Mouse (Mus musculus) liver (tissue): Measurements from ENCODE around the gene Zscan21.

ENCODE experiments used
- DNase-seq: peaks from one replicate; pipeline ENCODE4 v3.0.0-alpha.2; 2020; ENCODE audit warnings: mixed read lengths

Gene Zscan21

DNA sequence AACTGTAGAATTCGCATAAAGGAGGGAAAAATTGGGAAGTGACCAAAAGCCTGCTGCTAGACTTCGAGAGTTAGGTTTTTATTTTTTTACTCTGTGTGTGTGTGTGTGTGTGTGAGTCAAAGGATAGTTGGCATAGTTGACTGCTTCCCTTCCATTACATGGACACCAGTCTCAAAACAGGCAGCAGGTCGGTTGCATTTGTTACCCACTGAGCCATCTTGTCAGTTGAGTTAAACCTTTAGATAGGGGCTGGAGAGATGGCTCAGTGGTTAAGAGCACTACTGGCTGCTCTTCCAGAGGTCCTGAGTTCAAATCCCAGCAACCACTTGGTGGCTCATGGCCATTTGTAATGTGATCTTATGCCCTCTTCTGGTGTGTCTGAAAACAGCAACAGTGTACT is 1.3 kb downstream of the Zscan21 start:
- no peak for DNase-seq

GRCm38 (mm10) chr5:138132425-138133064 is 15.8 kb downstream of the Zscan21 start:
- no peak for DNase-seq

DNA sequence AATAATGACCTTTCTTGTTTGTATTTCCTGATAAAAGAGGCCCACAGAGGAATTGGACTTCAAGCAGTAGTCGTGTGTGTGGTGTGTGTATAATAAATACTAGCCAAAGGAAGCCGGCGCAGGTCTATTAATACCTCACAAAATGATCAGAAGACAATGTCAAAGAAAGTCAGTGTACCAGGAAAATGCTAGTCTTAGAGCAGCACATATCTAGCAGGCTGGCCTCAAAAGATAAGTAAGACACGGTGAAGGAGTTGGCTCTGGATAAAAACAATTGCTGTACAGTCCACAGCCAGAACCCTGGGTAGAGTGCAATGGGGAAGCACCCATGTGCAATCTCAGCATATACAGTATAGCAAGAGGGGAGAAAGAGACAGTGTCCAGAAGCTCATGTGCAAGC is 20.6 kb downstream of the Zscan21 start:
- DNase-seq, result no peak

- DNase-seq, result peak; percentile 19
Measured at GRCm38 (mm10) chr5:138137935-138138549, 21.3 kb downstream of the Zscan21 start.

DNA sequence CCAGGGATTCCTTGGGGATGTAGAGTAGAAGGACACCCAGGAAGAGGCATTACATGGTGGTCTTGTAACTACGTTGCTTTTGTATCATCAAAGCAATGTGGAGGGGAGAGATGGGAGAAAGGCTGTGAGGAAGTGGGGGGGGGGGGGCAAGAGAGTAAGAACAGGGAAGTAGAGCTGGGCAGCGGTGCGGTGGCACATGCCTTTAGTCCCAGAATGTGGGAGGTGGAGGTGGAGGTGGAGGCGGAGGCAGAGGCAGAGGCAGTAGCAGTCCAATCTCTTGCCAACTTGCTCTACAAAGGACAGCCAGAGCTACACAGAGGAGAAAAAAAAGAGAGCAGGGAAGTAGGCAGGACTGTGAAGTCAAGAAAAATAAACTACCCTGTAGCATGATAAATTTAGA is 21.9 kb downstream of the Zscan21 start:
- no peak for DNase-seq

- no peak for DNase-seq
Measured at GRCm38 (mm10) chr5:138154390-138154789, 37.7 kb downstream of the Zscan21 start.

DNA sequence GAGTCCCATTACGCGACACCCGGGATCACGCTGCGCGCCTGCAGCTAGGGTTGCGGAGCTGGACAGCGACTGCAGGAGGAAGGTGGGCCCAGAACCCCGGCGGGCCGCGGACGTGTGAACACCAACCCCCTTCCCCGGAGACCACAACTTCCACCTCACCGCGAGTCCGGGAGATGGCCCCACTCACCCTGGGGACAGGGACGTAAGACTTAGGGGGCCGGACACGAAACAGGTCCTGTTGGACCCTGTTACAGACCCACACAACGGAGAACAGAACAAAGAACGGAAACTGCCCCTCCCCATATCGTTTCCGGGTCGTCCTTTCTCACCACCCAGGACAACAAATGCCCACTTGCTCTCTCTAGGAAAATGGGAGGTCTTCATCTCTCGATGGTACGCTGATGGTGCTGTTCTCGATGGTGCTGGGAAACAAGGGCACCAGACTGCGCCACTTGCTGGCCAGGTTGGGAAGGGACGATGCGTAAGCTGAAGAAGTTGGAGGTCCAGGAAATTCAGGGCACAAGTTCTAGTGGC is 38.8 kb downstream of the Zscan21 start, which contains the start of gene Zfp113:
Gene Zfp113, minus strand, starts transcription at position 302 of the 534 bp plus-strand sequence.
- peak; percentile 86 for DNase-seq

DNA sequence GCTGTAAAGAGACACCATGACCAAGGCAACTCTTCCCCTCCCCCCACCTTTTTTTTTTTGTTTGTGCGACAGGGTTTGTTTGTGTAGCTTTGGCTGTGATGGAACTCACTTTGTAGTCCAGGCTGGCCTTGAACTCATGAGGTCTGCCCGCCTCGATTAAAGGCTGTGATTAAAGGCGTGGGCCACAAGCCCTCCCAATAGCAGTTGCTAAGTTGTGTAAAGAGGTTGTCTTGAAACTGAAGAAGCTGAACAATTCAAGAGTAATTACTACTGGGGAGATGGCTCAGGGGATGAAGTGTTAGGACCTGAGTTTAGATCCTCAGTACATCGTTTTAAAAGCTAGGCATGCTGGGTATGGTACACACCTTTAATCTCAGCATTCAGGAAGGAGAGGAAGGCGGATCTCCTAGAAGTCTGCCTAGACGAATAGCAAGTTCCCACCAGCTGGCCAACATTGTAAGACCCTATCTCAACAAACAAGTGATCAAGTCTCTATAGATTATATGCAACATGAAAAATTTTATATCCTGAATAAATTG is 43.6 kb downstream of the Zscan21 start:
- no peak for DNase-seq

- peak; percentile 94 for DNase-seq
Measured at GRCm38 (mm10) chr5:138160842-138161665, 44.4 kb downstream of the Zscan21 start, which contains the start of gene Cops6. Gene Cops6 (plus strand): TSS chr5:138161071.

DNA sequence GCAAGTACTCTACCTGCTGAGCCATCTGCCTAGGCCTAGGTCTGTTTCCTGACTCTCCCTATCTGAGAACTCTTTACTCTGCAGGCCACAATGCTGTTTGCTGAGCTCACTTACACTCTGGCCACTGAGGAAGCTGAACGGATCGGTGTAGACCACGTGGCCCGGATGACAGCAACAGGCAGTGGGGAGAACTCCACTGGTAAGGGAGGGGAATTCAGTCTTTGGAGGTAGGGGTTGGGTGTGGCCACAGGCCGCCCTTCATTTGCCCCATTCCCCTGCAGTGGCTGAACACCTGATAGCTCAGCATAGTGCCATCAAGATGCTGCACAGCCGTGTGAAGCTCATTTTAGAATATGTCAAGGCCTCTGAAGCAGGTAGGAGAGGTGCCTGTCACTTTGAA is 46.3 kb downstream of the Zscan21 start:
- no peak for DNase-seq

DNA sequence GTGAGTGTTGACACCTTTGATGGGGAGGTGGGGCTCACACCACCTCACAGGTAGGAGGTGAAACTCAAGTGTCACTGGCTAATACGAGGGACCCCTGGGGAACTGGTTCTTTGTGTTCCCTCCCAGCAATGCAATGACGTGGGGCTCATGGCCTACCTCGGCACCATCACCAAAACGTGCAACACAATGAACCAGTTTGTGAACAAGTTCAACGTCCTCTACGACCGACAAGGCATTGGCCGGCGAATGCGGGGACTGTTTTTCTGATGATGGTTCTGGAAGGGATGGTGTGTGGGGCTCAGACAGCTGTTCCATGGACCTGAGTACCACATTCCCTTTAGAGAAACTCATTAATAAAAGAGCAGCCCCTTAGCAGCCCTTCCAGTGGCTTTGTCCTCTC is 46.9 kb downstream of the Zscan21 start:
- DNase-seq, result no peak

GRCm38 (mm10) chr5:138165594-138165993 is 48.9 kb downstream of the Zscan21 start:
- no peak for DNase-seq

DNA sequence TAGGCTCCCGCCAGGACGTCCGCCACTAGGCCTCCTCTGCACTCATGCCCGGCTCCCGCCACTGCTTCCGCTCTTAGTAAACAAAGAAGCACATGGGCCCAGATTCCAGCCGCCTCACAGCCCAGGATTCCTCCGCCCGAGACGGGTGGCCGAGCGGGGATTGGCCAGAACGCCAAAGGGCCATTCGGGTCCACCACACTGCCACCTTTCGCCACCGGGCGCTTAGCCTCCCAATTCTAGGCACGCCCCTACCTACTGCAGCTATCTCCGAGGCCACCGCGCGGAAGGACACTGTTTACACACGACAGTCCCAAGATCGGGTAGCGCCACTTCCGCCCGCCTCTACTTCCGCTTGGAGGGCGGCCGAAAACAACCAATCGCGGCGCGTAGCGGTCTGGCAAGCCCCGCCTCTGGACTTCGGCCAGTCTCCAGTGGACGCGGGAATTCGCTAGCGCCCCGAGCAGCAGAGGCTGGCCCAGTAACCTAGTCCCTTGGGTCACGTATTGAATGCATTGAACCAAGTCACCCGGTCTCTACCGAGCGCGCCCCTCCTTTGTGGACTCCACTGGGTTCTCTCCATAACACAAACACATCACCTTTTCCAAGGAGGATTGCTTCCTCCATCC is 54.3 kb downstream of the Zscan21 start:
- peak; percentile 96 for DNase-seq

DNA sequence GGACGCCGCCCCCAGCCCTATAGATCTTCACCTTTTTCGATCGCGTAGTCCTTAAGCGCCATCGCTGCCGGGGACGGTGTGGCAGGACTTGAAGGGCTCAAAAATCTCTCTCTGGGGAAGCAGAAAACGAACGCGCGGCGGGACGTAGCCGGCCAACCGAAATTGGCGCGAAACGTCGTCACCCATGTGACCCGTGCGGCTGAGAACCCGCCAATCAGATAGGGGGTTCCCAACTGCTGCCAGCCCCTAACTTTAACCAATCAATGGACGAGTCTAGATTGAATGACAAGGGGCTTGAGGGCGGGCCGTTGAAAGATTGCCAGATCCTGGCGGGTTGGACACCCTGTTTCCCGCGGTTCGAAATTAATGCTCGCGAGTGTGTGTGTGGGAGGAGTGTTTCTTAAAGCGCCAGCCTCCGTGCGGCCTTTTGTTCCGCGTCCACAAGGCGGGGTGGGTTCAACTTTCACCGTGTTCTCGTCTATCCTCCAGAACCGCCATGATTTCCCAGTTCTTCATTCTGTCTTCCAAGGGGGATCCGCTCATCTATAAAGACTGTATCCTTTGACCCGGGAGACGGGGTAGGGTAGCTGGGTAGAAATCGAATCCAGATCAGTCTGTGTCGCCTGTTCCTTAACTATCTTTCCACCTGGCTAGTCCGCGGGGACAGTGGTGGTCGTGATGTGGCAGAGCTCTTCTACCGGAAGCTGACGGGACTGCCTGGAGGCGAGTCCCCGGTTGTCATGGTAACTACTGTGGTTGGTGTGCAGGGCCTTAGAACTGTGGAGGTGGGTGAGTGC is 55.2 kb downstream of the Zscan21 start, which contains the start of the genes Ap4m1 and Mcm7:
Gene Ap4m1, plus strand, starts transcription at position 308 of the 797 bp plus-strand sequence.
Gene Mcm7, minus strand, starts transcription at position 728 of the 797 bp plus-strand sequence.
- peak; percentile 94 for DNase-seq

DNA sequence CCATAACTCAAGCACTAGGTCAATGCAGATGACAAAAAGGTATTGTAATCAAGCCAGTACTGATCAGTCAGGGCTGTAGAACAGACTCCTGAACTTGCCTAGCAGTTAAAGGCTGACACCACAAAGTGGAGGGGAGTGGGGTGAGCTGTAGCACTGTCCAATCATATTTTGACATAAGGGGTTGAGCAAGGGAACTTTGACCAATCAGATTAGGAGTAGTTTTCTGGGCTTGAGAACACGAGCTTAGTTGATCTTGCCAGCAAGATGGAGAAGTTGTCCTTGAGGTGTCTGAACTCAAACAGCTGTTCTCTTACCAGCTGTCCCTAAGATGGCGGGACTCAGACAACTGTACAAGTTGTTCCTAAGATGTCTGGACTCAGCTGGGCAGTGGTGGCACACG is 56.5 kb downstream of the Zscan21 start:
- DNase-seq, result no peak
